8 mouse cellular contexts compared by ENCODE assay signal in the genomic region with DNA sequence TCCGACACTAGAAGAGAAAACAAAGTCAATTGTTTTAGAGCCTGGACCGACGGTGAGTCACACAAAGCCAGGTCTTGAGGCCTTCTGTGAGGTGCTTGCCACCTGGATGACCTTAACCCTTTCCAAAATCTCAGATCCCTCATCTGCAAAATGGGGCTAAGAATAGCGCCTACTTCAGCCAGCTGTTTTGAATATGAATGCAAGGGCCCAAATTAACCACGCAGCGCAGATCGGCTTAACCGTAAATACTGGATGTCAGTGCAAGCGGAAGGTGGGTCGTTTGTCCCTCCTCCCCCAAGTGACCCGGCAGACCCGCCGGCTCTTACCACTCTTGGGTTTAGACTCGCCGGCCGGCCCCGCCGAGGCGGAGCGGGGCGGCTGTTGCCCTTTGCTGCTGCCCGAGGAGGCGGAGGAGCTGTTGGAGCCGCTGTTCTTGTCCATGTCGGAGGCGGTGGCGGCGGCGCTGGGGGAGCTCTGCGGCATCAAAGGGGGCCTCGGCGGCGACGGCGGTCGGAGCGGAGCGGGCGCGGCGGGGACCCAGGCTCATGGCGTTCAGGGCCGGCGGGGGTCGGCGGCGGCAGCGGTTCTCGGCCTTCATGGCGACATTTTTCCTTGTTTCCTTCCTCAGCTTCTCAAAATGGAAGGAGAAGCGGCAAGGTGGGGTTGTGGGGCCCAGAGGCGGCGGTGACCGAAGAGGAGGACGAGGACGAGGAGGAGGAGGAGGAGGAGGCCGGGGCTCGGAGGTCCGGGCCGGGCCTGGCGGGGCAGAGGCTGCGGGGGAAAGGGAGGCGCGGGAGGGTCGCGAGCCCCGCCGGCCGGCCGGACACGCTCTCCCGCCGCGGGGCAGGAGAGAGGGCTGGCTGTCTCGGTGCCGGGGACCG. TPM values are rescaled to one million over a fixed set of nuclear protein-coding genes. Genes with fewer than 3 reads are reported as not detected.
DNase-seq lines count a peak whose midpoint lies in the region; ATAC-seq and TF ChIP-seq lines count a peak whose summit lies in the region.

No protein-coding gene starts in this region.

- WGBS in bone marrow, adult 2 months = under 1% methylated on average over 76 of the region's 77 CpGs
- WGBS in forebrain, embryonic 16.5 days = under 1% methylated on average over 69 of the region's 77 CpGs
- WGBS in hindbrain, embryonic 15.5 days = under 1% methylated on average over 62 of the region's 77 CpGs
- 1% methylated on average over 76 of the region's 77 CpGs for WGBS in liver, adult 2 months
- under 1% methylated on average over 66 of the region's 77 CpGs for WGBS in midbrain, embryonic 16.5 days

- peaks cover 6% of the 10 kb centered on the region; the same call in 1 of the 2 replicates for H3K4me1 ChIP-seq in bone marrow, adult 2 months (ENCODE audit: control insufficient read depth, insufficient read depth, low read length)
- H3K4me1 ChIP-seq in forebrain, embryonic 16.5 days (replicated peaks; ENCODE audit: control insufficient read depth, insufficient read depth, low read length) = peaks cover 36% of the 10 kb centered on the region
- peaks cover 42% of the 10 kb centered on the region for H3K4me1 ChIP-seq in hindbrain, embryonic 15.5 days (replicated peaks)
- peaks cover 26% of the 10 kb centered on the region for H3K4me1 ChIP-seq in liver, adult 2 months (ENCODE audit: control insufficient read depth, insufficient read depth, low read length)
- peaks cover 32% of the 10 kb centered on the region for H3K4me1 ChIP-seq in midbrain, embryonic 16.5 days (ENCODE audit: control insufficient read depth, insufficient read depth, low read length)

- H3K27me3 ChIP-seq in forebrain, embryonic 16.5 days (replicated peaks; ENCODE audit: control insufficient read depth, insufficient read depth, low read length) = no peaks in the 10 kb centered on the region
- no peaks in the 10 kb centered on the region for H3K27me3 ChIP-seq in hindbrain, embryonic 15.5 days
- H3K27me3 ChIP-seq in liver, adult 2 months (ENCODE audit: control insufficient read depth, insufficient read depth, low read length) = no peaks in the 10 kb centered on the region
- H3K27me3 ChIP-seq in midbrain, embryonic 16.5 days (ENCODE audit: control insufficient read depth, insufficient read depth, low read depth, low read length) = no peaks in the 10 kb centered on the region

- H3K79me2 ChIP-seq in liver, adult 2 months (ENCODE audit: control insufficient read depth, insufficient read depth, low read length) = peaks cover 39% of the 10 kb centered on the region

- H3K9me3 ChIP-seq in forebrain, embryonic 16.5 days (ENCODE audit: control insufficient read depth, low read length) = no peaks in the 10 kb centered on the region
- no peaks in the 10 kb centered on the region for H3K9me3 ChIP-seq in hindbrain, embryonic 15.5 days
- H3K9me3 ChIP-seq in midbrain, embryonic 16.5 days (replicated peaks; ENCODE audit: control insufficient read depth, low read length, poor library complexity, severe bottlenecking) = no peaks in the 10 kb centered on the region

- ATAC-seq in forebrain, embryonic 16.5 days = peak; percentile 29
- 0 out of 2 replicates have a peak, but pooled peaks have one; percentile 4 for ATAC-seq in hindbrain, embryonic 15.5 days (ENCODE audit: low FRiP score, low read depth)
- peak; percentile 52; the same call in 1 of the 2 replicates for ATAC-seq in midbrain, embryonic 16.5 days

- DNase-seq in layer of hippocampus, adult 2 months (ENCODE audit: low spot score in 2 of 2) = peak in 1 of 2 experiments; percentile 34
- DNase-seq in layer of hippocampus, adult 18-20 months (ENCODE audit: low spot score in 2 of 2) = no peak
- peak; percentile 43 for DNase-seq in liver, adult 2 months (ENCODE audit: extremely low read depth, low read depth, low spot score)
- peak; percentile 25 to 36 for DNase-seq in spleen, postnatal 36 days (ENCODE audit: low spot score in 2 of 2)

- H3K4me2 ChIP-seq in forebrain, embryonic 16.5 days (ENCODE audit: low read length) = peak overlapping the region; percentile 69
- H3K4me2 ChIP-seq in hindbrain, embryonic 15.5 days = peak overlapping the region; percentile 66
- H3K4me2 ChIP-seq in midbrain, embryonic 16.5 days (ENCODE audit: low read length) = peak overlapping the region; percentile 86

- no peaks in the 10 kb centered on the region for H3K36me3 ChIP-seq in forebrain, embryonic 16.5 days (ENCODE audit: control insufficient read depth, insufficient read depth)
- H3K36me3 ChIP-seq in hindbrain, embryonic 15.5 days = no peaks in the 10 kb centered on the region
- peaks cover 3% of the 10 kb centered on the region; the same call in 1 of the 2 replicates for H3K36me3 ChIP-seq in liver, adult 2 months (ENCODE audit: control insufficient read depth, insufficient read depth, low read length)
- no peaks in the 10 kb centered on the region for H3K36me3 ChIP-seq in midbrain, embryonic 16.5 days (ENCODE audit: control insufficient read depth, insufficient read depth, low read length)

- peak overlapping the region; percentile 78 for H3K4me3 ChIP-seq in layer of hippocampus, adult 2 months
- peak overlapping the region; percentile 99 for H3K4me3 ChIP-seq in bone marrow, adult 2 months (replicated peaks; ENCODE audit: control insufficient read depth, low read depth, low read length)
- peak overlapping the region; percentile 99 for H3K4me3 ChIP-seq in forebrain, embryonic 16.5 days (replicated peaks; ENCODE audit: low read length)
- H3K4me3 ChIP-seq in hindbrain, embryonic 15.5 days = peak overlapping the region; percentile 83
- H3K4me3 ChIP-seq in liver, adult 2 months (ENCODE audit: insufficient read depth, low read depth, low read length) = peak overlapping the region; percentile 99
- peak overlapping the region; percentile 97 for H3K4me3 ChIP-seq in midbrain, embryonic 16.5 days (ENCODE audit: low read depth, low read length)

- H3K27ac ChIP-seq in layer of hippocampus, adult 2 months = peak overlapping the region; percentile 96
- peak overlapping the region; percentile 94 for H3K27ac ChIP-seq in bone marrow, adult 2 months (ENCODE audit: control insufficient read depth, insufficient read depth, low read depth, low read length, poor library complexity)
- H3K27ac ChIP-seq in forebrain, embryonic 16.5 days (ENCODE audit: low read length) = peak overlapping the region; percentile 80
- H3K27ac ChIP-seq in hindbrain, embryonic 15.5 days (replicated peaks) = peak overlapping the region; percentile 88
- peak overlapping the region; percentile 86 for H3K27ac ChIP-seq in liver, adult 2 months (replicated peaks; ENCODE audit: insufficient read depth, low read depth, low read length)
- peak overlapping the region; percentile 89 for H3K27ac ChIP-seq in midbrain, embryonic 16.5 days (ENCODE audit: low read length)

- peak; percentile 31; the same call in 1 of the 2 replicates for TF ChIP-seq POLR2A in bone marrow, adult 2 months (IDR thresholded peaks at IDR 0.05; ENCODE audit: borderline replicate concordance, control insufficient read depth, low read depth, low read length)
- no peak for TF ChIP-seq POLR2A in liver, adult 2 months (IDR thresholded peaks at IDR 0.05; ENCODE audit: extremely low read depth, insufficient read depth, low read length)

- no peak for TF ChIP-seq CTCF in layer of hippocampus, adult 2 months (conservative IDR thresholded peaks at IDR 0.05)
- TF ChIP-seq CTCF in bone marrow, adult 2 months (IDR thresholded peaks at IDR 0.05; ENCODE audit: control insufficient read depth, insufficient read depth, low read length) = no peak
- TF ChIP-seq CTCF in liver, adult 2 months (IDR thresholded peaks at IDR 0.05; ENCODE audit: low read depth, low read length) = no peak

- peak overlapping the region; percentile 96 for H3K9ac ChIP-seq in forebrain, embryonic 16.5 days (replicated peaks; ENCODE audit: low read depth, low read length)
- H3K9ac ChIP-seq in hindbrain, embryonic 15.5 days = peak overlapping the region; percentile 95
- H3K9ac ChIP-seq in liver, adult 2 months (ENCODE audit: low read depth, low read length) = peak overlapping the region; percentile 100
- peak overlapping the region; percentile 98 for H3K9ac ChIP-seq in midbrain, embryonic 16.5 days (ENCODE audit: low read depth, low read length)

RNA-seq across cellular contexts. Expression of a gene that starts 0.5 kb away (rescaled TPM):
- 100 to 1,000 TPM; 238 to 248 TPM for total RNA-seq in layer of hippocampus, adult 2 months (2021)
- 100 to 1,000 TPM; 240 to 249 TPM for total RNA-seq in layer of hippocampus, adult 18-20 months (2021)
- polyA plus RNA-seq in bone marrow, adult 2 months (2011; ENCODE audit: insufficient read depth, insufficient read length, low replicate concordance, missing spikeins) = 165 and 203 TPM in 2 replicates
- polyA plus RNA-seq in forebrain, embryonic 16.5 days (2015; fragmentation: Nextera tagmentation; extraction: Ambion mirVana) = 168 and 176 TPM in 2 replicates
- 187 and 218 TPM in 2 replicates for polyA plus RNA-seq in hindbrain, embryonic 15.5 days (2015; fragmentation: Nextera tagmentation; extraction: Ambion mirVana)
- total RNA-seq in liver, adult 2 months (2014; rRNA removed) = 32.1 and 42.9 TPM in 2 replicates
- polyA plus RNA-seq in liver, adult 2 months (2012; rRNA removed) = 79.2 and 81.3 TPM in 2 replicates
- polyA plus RNA-seq in midbrain, embryonic 16.5 days (2015; fragmentation: Nextera tagmentation; extraction: Ambion mirVana) = 172 and 176 TPM in 2 replicates

RNA-seq across cellular contexts. Expression of a gene that starts 7.3 kb away (rescaled TPM):
- total RNA-seq in layer of hippocampus, adult 2 months (2021) = 10 to 100 TPM; 40.9 to 42.6 TPM
- 10 to 100 TPM; 42.0 to 44.9 TPM for total RNA-seq in layer of hippocampus, adult 18-20 months (2021)
- 24.4 and 32.9 TPM in 2 replicates for polyA plus RNA-seq in bone marrow, adult 2 months (2011; ENCODE audit: insufficient read depth, insufficient read length, low replicate concordance, missing spikeins)
- 62.9 and 64.3 TPM in 2 replicates for polyA plus RNA-seq in forebrain, embryonic 16.5 days (2015; fragmentation: Nextera tagmentation; extraction: Ambion mirVana)
- 57.3 and 59.3 TPM in 2 replicates for polyA plus RNA-seq in hindbrain, embryonic 15.5 days (2015; fragmentation: Nextera tagmentation; extraction: Ambion mirVana)
- total RNA-seq in liver, adult 2 months (2014; rRNA removed) = 20.7 and 24.6 TPM in 2 replicates
- 13.7 and 13.9 TPM in 2 replicates for polyA plus RNA-seq in liver, adult 2 months (2012; rRNA removed)
- 52.8 and 56.1 TPM in 2 replicates for polyA plus RNA-seq in midbrain, embryonic 16.5 days (2015; fragmentation: Nextera tagmentation; extraction: Ambion mirVana)

RNA-seq across cellular contexts. Expression of a gene that starts 28.6 kb away (rescaled TPM):
- total RNA-seq in layer of hippocampus, adult 2 months (2021) = 100 to 1,000 TPM; 727 to 730 TPM
- 100 to 1,000 TPM; 720 to 803 TPM for total RNA-seq in layer of hippocampus, adult 18-20 months (2021)
- polyA plus RNA-seq in bone marrow, adult 2 months (2011; ENCODE audit: insufficient read depth, insufficient read length, low replicate concordance, missing spikeins) = 139 and 177 TPM in 2 replicates
- 1,337 and 1,455 TPM in 2 replicates for polyA plus RNA-seq in forebrain, embryonic 16.5 days (2015; fragmentation: Nextera tagmentation; extraction: Ambion mirVana)
- 1,255 and 1,318 TPM in 2 replicates for polyA plus RNA-seq in hindbrain, embryonic 15.5 days (2015; fragmentation: Nextera tagmentation; extraction: Ambion mirVana)
- total RNA-seq in liver, adult 2 months (2014; rRNA removed) = 13.1 and 24.1 TPM in 2 replicates
- 24.3 and 25.8 TPM in 2 replicates for polyA plus RNA-seq in liver, adult 2 months (2012; rRNA removed)
- 1,084 and 1,126 TPM in 2 replicates for polyA plus RNA-seq in midbrain, embryonic 16.5 days (2015; fragmentation: Nextera tagmentation; extraction: Ambion mirVana)

RNA-seq across cellular contexts. Expression of a gene that starts 36.5 kb away (rescaled TPM):
- 100 to 1,000 TPM; 103 to 104 TPM for total RNA-seq in layer of hippocampus, adult 2 months (2021)
- 100 to 1,000 TPM; 105 to 112 TPM for total RNA-seq in layer of hippocampus, adult 18-20 months (2021)
- 67.1 and 96.1 TPM in 2 replicates for polyA plus RNA-seq in bone marrow, adult 2 months (2011; ENCODE audit: insufficient read depth, insufficient read length, low replicate concordance, missing spikeins)
- polyA plus RNA-seq in forebrain, embryonic 16.5 days (2015; fragmentation: Nextera tagmentation; extraction: Ambion mirVana) = 85.3 and 101 TPM in 2 replicates
- 102 TPM in 2 replicates for polyA plus RNA-seq in hindbrain, embryonic 15.5 days (2015; fragmentation: Nextera tagmentation; extraction: Ambion mirVana)
- 56.2 and 59.2 TPM in 2 replicates for total RNA-seq in liver, adult 2 months (2014; rRNA removed)
- polyA plus RNA-seq in liver, adult 2 months (2012; rRNA removed) = 70.3 and 91.0 TPM in 2 replicates
- 86.1 and 92.8 TPM in 2 replicates for polyA plus RNA-seq in midbrain, embryonic 16.5 days (2015; fragmentation: Nextera tagmentation; extraction: Ambion mirVana)

RNA-seq across cellular contexts. Expression of a gene that starts 54.8 kb away (rescaled TPM):
- 100 to 1,000 TPM in 1 of 2 experiments, 10 to 100 TPM in 1; 91.4 to 102 TPM for total RNA-seq in layer of hippocampus, adult 2 months (2021)
- total RNA-seq in layer of hippocampus, adult 18-20 months (2021) = 10 to 100 TPM; 81.2 to 88.2 TPM
- polyA plus RNA-seq in bone marrow, adult 2 months (2011; ENCODE audit: insufficient read depth, insufficient read length, low replicate concordance, missing spikeins) = 61.2 and 61.4 TPM in 2 replicates
- 165 and 183 TPM in 2 replicates for polyA plus RNA-seq in forebrain, embryonic 16.5 days (2015; fragmentation: Nextera tagmentation; extraction: Ambion mirVana)
- 142 and 146 TPM in 2 replicates for polyA plus RNA-seq in hindbrain, embryonic 15.5 days (2015; fragmentation: Nextera tagmentation; extraction: Ambion mirVana)
- total RNA-seq in liver, adult 2 months (2014; rRNA removed) = 17.0 and 21.7 TPM in 2 replicates
- polyA plus RNA-seq in liver, adult 2 months (2012; rRNA removed) = 25.2 and 25.3 TPM in 2 replicates
- polyA plus RNA-seq in midbrain, embryonic 16.5 days (2015; fragmentation: Nextera tagmentation; extraction: Ambion mirVana) = 118 and 132 TPM in 2 replicates

Comparison
In these comparisons a context has a peak if more than half of its experiments do, and no peak if none do; other contexts are left out.
1. DNase-seq: peak in liver, adult 2 months (single experiment) and spleen, postnatal 36 days (2 of 2); none in layer of hippocampus, adult 18-20 months (0 of 2).
2. Peak in every context shown above with its lines, with median percentiles within 50 percentile points of each other: H3K27ac ChIP-seq, H3K4me3 ChIP-seq, ATAC-seq, H3K4me2 ChIP-seq and H3K9ac ChIP-seq.